Mouse (Mus musculus) limb, embryonic 12.5 days (tissue): ENCODE measurements around the gene Gm20708. TPM values are rescaled to one million over a fixed set of nuclear protein-coding genes. Genes with fewer than 3 reads are reported as not detected.

Source experiments
- ATAC-seq: fragments of 200-750 bp; cut with Nextera tagmentation; 2 replicates; pipeline ENCODE4 v1.8.0; 2017; ENCODE audit warnings: low read depth, moderate TSS enrichment; ENCODE audit not compliant: insufficient number of reproducible peaks, insufficient read depth, low FRiP score, low TSS enrichment
- H3K27ac ChIP-seq: fragments of 300-500 bp; sonication (generic); 2 replicates; pipeline ENCODE4 v1.5.1; 2016; ENCODE audit warnings: mild to moderate bottlenecking, moderate library complexity
- H3K27me3 ChIP-seq: fragments of 300-500 bp; sonication (generic); 2 replicates; pipeline ENCODE4 v1.6.1; 2016; ENCODE audit warnings: mild to moderate bottlenecking, moderate library complexity
- H3K36me3 ChIP-seq: fragments of 300-500 bp; sonication (generic); 2 replicates; pipeline ENCODE4 v1.6.1; 2016; ENCODE audit warnings: mild to moderate bottlenecking, moderate library complexity
- H3K4me1 ChIP-seq: fragments of 300-500 bp; sonication (generic); replicated peaks from 2 replicates; pipeline ENCODE4 v1.6.1; 2016
- H3K4me2 ChIP-seq: fragments of 300-500 bp; sonication (generic); 2 replicates; pipeline ENCODE4 v1.6.1; 2016; ENCODE audit warnings: mild to moderate bottlenecking, moderate library complexity
- H3K4me3 ChIP-seq: fragments of 300-500 bp; sonication (generic); replicated peaks from 2 replicates; pipeline ENCODE4 v1.5.1; 2016; ENCODE audit warnings: mild to moderate bottlenecking
- H3K9ac ChIP-seq: fragments of 300-500 bp; sonication (generic); replicated peaks from 2 replicates; pipeline ENCODE4 v1.6.1; 2016; ENCODE audit warnings: mild to moderate bottlenecking, moderate library complexity
- H3K9me3 ChIP-seq: fragments of 300-500 bp; sonication (generic); 2 replicates; pipeline ENCODE4 v1.6.1; 2016; ENCODE audit warnings: mild to moderate bottlenecking, moderate library complexity
- WGBS: fragments of 180-500 bp; shearing (Covaris S2); methylation state at CpG from one replicate; pipeline ENCODE4 v1.1.7; 2016; 5-methylcytosine and 5-hydroxymethylcytosine counted together
- polyA plus RNA-seq: library from polyadenylated mRNA; unstranded; fragments of >200 nt; fragmentation: Nextera tagmentation; extraction: Ambion mirVana; gene quantifications from 2 replicates; pipeline ENCODE4 v1.2.1, GENCODE M21; 2016

Gene Gm20708
- polyA plus RNA-seq, 1 experiment from 2014 or later, result 0.58 TPM

GRCm38 (mm10) chr11:117772352-117772751 lies 37.1 kb upstream of the Gm20708 start:
- no peaks in the 10 kb centered on the region for H3K9me3 ChIP-seq
- peaks cover 62% of the 10 kb centered on the region for H3K36me3 ChIP-seq
- no peak overlapping the region for H3K9ac ChIP-seq
- ATAC-seq, result no peak
- H3K4me3 ChIP-seq, result no peak overlapping the region
- H3K27me3 ChIP-seq, result no peaks in the 10 kb centered on the region
- H3K27ac ChIP-seq, result no peak overlapping the region
- H3K4me1 ChIP-seq, result no peaks in the 10 kb centered on the region
- no peak overlapping the region for H3K4me2 ChIP-seq
- WGBS, result 95% methylated on average over 7 of the region's 7 CpGs

- no peak overlapping the region for H3K27ac ChIP-seq
- no peak for ATAC-seq
- peaks cover 68% of the 10 kb centered on the region for H3K36me3 ChIP-seq
- 92% methylated on average over 10 of the region's 10 CpGs for WGBS
- no peak overlapping the region for H3K9ac ChIP-seq
- no peaks in the 10 kb centered on the region for H3K27me3 ChIP-seq
- H3K4me2 ChIP-seq, result no peak overlapping the region
- no peak overlapping the region for H3K4me3 ChIP-seq
- H3K4me1 ChIP-seq, result peaks cover 19% of the 10 kb centered on the region
- no peaks in the 10 kb centered on the region for H3K9me3 ChIP-seq
Observed at GRCm38 (mm10) chr11:117774925-117775324, 34.5 kb upstream of the Gm20708 start.

GRCm38 (mm10) chr11:117775540-117775939 lies 33.9 kb upstream of the Gm20708 start:
- no peak for ATAC-seq
- Histone ChIP-seq H3K4me1 (peaks cover 25% of the 10 kb centered on the region), H3K9me3 (no peaks in the 10 kb centered on the region), H3K9ac (no peak overlapping the region), H3K4me3 (no peak overlapping the region), H3K36me3 (peaks cover 63% of the 10 kb centered on the region), H3K4me2 (no peak overlapping the region), H3K27ac (no peak overlapping the region), H3K27me3 (no peaks in the 10 kb centered on the region)
- 89% methylated on average over 13 of the region's 13 CpGs for WGBS

GRCm38 (mm10) chr11:117776085-117776792 lies 33.2 kb upstream of the Gm20708 start:
- no peak for ATAC-seq
- 91% methylated on average over 14 of the region's 14 CpGs for WGBS

GRCm38 (mm10) chr11:117777111-117777510 lies 32.4 kb upstream of the Gm20708 start:
- no peak overlapping the region for H3K9ac ChIP-seq
- H3K27me3 ChIP-seq, result peaks cover 7% of the 10 kb centered on the region
- H3K4me2 ChIP-seq, result no peak overlapping the region
- H3K9me3 ChIP-seq, result no peaks in the 10 kb centered on the region
- ATAC-seq, result no peak
- no peak overlapping the region for H3K27ac ChIP-seq
- no peak overlapping the region for H3K4me3 ChIP-seq
- peaks cover 54% of the 10 kb centered on the region for H3K36me3 ChIP-seq
- 87% methylated on average over 5 of the region's 5 CpGs for WGBS
- H3K4me1 ChIP-seq, result peaks cover 40% of the 10 kb centered on the region

More at GRCm38 (mm10) chr11:117776085-117776792, 33.2 kb upstream of the Gm20708 start:
- Histone ChIP-seq H3K4me1 (peaks cover 31% of the 10 kb centered on the region), H3K9ac (no peak overlapping the region), H3K27me3 (no peaks in the 10 kb centered on the region), H3K27ac (no peak overlapping the region), H3K4me3 (no peak overlapping the region), H3K4me2 (no peak overlapping the region), H3K9me3 (no peaks in the 10 kb centered on the region), H3K36me3 (peaks cover 60% of the 10 kb centered on the region)

- ATAC-seq, result no peak
- H3K36me3 ChIP-seq, result peaks cover 51% of the 10 kb centered on the region
- H3K9ac ChIP-seq, result no peak overlapping the region
- H3K4me2 ChIP-seq, result no peak overlapping the region
- peaks cover 16% of the 10 kb centered on the region for H3K27me3 ChIP-seq
- no peak overlapping the region for H3K27ac ChIP-seq
- peaks cover 45% of the 10 kb centered on the region for H3K4me1 ChIP-seq
- H3K9me3 ChIP-seq, result no peaks in the 10 kb centered on the region
- WGBS, result 96% methylated on average over 11 of the region's 11 CpGs
- H3K4me3 ChIP-seq, result no peak overlapping the region
Observed at GRCm38 (mm10) chr11:117778031-117778430, 31.4 kb upstream of the Gm20708 start.

GRCm38 (mm10) chr11:117778851-117779433 lies 30.5 kb upstream of the Gm20708 start:
- H3K36me3 ChIP-seq, result peaks cover 42% of the 10 kb centered on the region
- H3K27me3 ChIP-seq, result peaks cover 25% of the 10 kb centered on the region
- 46% methylated on average over 12 of the region's 12 CpGs for WGBS
- peak overlapping the region; percentile 70 for H3K9ac ChIP-seq
- H3K4me1 ChIP-seq, result peaks cover 52% of the 10 kb centered on the region
- peak overlapping the region; percentile 54 for H3K4me3 ChIP-seq
- no peak; the same call in 1 of the 2 replicates for ATAC-seq
- peak overlapping the region; percentile 98 for H3K4me2 ChIP-seq
- H3K27ac ChIP-seq, result peak overlapping the region; percentile 86
- no peaks in the 10 kb centered on the region for H3K9me3 ChIP-seq

- H3K4me2 ChIP-seq, result peak overlapping the region; percentile 98
- H3K27ac ChIP-seq, result peak overlapping the region; percentile 86
- H3K9me3 ChIP-seq, result no peaks in the 10 kb centered on the region
- peaks cover 35% of the 10 kb centered on the region for H3K36me3 ChIP-seq
- H3K4me3 ChIP-seq, result peak overlapping the region; percentile 54
- H3K9ac ChIP-seq, result peak overlapping the region; percentile 70
- 2% methylated on average over 38 of the region's 38 CpGs for WGBS
- peak; percentile 23; the same call in 1 of the 2 replicates for ATAC-seq
- peaks cover 52% of the 10 kb centered on the region for H3K4me1 ChIP-seq
- H3K27me3 ChIP-seq, result peaks cover 32% of the 10 kb centered on the region
Observed at GRCm38 (mm10) chr11:117779434-117780198, 29.9 kb upstream of the Gm20708 start.

GRCm38 (mm10) chr11:117780199-117780515 lies 29.3 kb upstream of the Gm20708 start:
- WGBS, result 1% methylated on average over 17 of the region's 17 CpGs
- peaks cover 29% of the 10 kb centered on the region for H3K36me3 ChIP-seq
- H3K9me3 ChIP-seq, result no peaks in the 10 kb centered on the region
- peaks cover 52% of the 10 kb centered on the region for H3K4me1 ChIP-seq
- H3K4me3 ChIP-seq, result peak overlapping the region; percentile 54
- H3K9ac ChIP-seq, result peak overlapping the region; percentile 70
- H3K27ac ChIP-seq, result peak overlapping the region; percentile 86
- H3K27me3 ChIP-seq, result peaks cover 32% of the 10 kb centered on the region
- ATAC-seq, result 0 out of 2 replicates have a peak, but pooled peaks have one; percentile 12
- H3K4me2 ChIP-seq, result peak overlapping the region; percentile 98

GRCm38 (mm10) chr11:117780582-117781111 lies 28.8 kb upstream of the Gm20708 start:
- Histone ChIP-seq H3K9ac (peak overlapping the region; percentile 70; the same call in 1 of the 2 replicates), H3K36me3 (peaks cover 25% of the 10 kb centered on the region), H3K27me3 (peaks cover 32% of the 10 kb centered on the region), H3K4me2 (peak overlapping the region; percentile 98), H3K9me3 (no peaks in the 10 kb centered on the region), H3K4me3 (peak overlapping the region; percentile 54), H3K27ac (peak overlapping the region; percentile 86), H3K4me1 (peaks cover 52% of the 10 kb centered on the region)
- 1% methylated on average over 19 of the region's 19 CpGs for WGBS
- ATAC-seq, result peak; percentile 74
